Mouse (Mus musculus) hindbrain, embryonic 12.5 days (tissue): Measurements from ENCODE around the gene Vmn1r201. TPM values are rescaled to one million over a fixed set of nuclear protein-coding genes. Genes with fewer than 3 reads are reported as not detected.

Source experiments
- ATAC-seq: fragments of 200-750 bp; cut with Nextera tagmentation; 2 replicates; pipeline ENCODE4 v1.8.0; 2017; ENCODE audit warnings: moderate TSS enrichment; ENCODE audit not compliant: low FRiP score
- H3K27ac ChIP-seq: fragments of 300-500 bp; sonication (generic); 2 replicates; pipeline ENCODE4 v1.5.1; 2016; ENCODE audit warnings: mild to moderate bottlenecking
- H3K27me3 ChIP-seq: fragments of 300-500 bp; sonication (generic); 2 replicates; pipeline ENCODE4 v1.6.1; 2016; ENCODE audit warnings: mild to moderate bottlenecking
- H3K36me3 ChIP-seq: fragments of 300-500 bp; sonication (generic); 2 replicates; pipeline ENCODE4 v1.6.1; 2016; ENCODE audit warnings: mild to moderate bottlenecking
- H3K4me1 ChIP-seq: fragments of 300-500 bp; sonication (generic); 2 replicates; pipeline ENCODE4 v1.6.1; 2016
- H3K4me2 ChIP-seq: fragments of 300-500 bp; sonication (generic); replicated peaks from 2 replicates; pipeline ENCODE4 v1.6.1; 2016; ENCODE audit warnings: mild to moderate bottlenecking
- H3K4me3 ChIP-seq: fragments of 300-500 bp; sonication (generic); 2 replicates; pipeline ENCODE4 v1.5.1; 2016; ENCODE audit warnings: mild to moderate bottlenecking
- H3K9ac ChIP-seq: fragments of 300-500 bp; sonication (generic); 2 replicates; pipeline ENCODE4 v1.6.1; 2016; ENCODE audit warnings: mild to moderate bottlenecking, moderate library complexity
- H3K9me3 ChIP-seq: fragments of 300-500 bp; sonication (generic); replicated peaks from 2 replicates; pipeline ENCODE4 v1.6.1; 2016; ENCODE audit warnings: mild to moderate bottlenecking
- WGBS: fragments of 180-500 bp; shearing (Covaris S2); methylation state at CpG from one replicate; pipeline ENCODE4 v1.1.7; 2016; 5-methylcytosine and 5-hydroxymethylcytosine counted together
- polyA plus RNA-seq: library from polyadenylated mRNA; unstranded; fragments of >200 nt; fragmentation: Nextera tagmentation; extraction: Ambion mirVana; gene quantifications from 2 replicates; pipeline ENCODE4 v1.2.1, GENCODE M21; 2016

The Vmn1r201 gene
- polyA plus RNA-seq, result not detected in 2 replicates

DNA sequence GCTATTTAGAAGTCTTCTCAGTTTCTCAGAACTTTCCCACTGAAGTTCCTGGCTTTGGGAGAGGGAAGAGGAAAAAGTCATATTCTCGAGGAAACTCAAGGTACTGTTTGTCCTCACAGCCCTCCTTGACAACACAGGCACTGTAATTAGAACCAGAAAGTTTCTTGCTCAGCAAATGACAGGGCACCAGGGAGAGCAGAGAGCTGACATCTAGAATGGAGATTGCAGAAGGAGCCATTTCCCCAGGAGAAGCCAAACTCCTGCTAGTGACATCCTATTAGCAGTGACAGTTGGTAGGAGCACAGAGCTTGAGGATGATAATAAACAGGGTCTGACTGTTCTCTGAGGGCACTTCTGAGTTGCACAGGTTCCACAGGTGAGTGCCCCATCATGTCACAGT, at the start of gene Vmn1r201:
Vmn1r201 (plus strand) TSS at position 301 of the 400 bp plus-strand sequence.
- Histone ChIP-seq H3K36me3 (no peaks in the 10 kb centered on the region), H3K27me3 (no peaks in the 10 kb centered on the region), H3K4me1 (no peaks in the 10 kb centered on the region), H3K27ac (no peak within 1 kb of the TSS), H3K4me3 (no peak within 1 kb of the TSS), H3K9ac (no peak within 1 kb of the TSS), H3K9me3 (no peaks in the 10 kb centered on the region), H3K4me2 (no peak within 1 kb of the TSS)
- ATAC-seq, result no peak
- WGBS, result 70% methylated on average over 1 of the region's 1 CpGs

DNA sequence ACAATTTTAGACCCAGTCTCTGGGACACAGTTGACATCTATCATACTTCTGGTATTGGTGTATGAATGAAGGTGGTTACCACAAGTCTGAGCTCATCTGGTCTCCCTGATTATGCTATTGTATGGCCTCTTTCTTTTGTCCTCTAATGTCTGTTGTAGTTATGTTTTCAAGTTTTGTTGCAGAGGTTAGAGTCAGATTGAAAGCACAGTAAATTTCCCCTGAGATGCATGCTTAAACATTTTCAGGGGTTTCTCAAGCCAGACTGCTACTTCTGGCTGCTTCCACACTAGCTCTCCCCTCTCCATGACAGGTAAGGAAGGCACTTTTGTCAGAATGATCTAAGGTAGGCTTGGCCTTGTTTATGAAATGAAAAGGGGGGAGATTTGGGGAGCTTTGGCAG, 16.6 kb upstream of the Vmn1r201 start:
- Histone ChIP-seq H3K27ac (no peak overlapping the region), H3K9ac (no peak overlapping the region), H3K27me3 (no peaks in the 10 kb centered on the region), H3K4me3 (no peak overlapping the region), H3K4me1 (no peaks in the 10 kb centered on the region), H3K36me3 (no peaks in the 10 kb centered on the region), H3K9me3 (no peaks in the 10 kb centered on the region), H3K4me2 (no peak overlapping the region)
- ATAC-seq, result no peak

DNA sequence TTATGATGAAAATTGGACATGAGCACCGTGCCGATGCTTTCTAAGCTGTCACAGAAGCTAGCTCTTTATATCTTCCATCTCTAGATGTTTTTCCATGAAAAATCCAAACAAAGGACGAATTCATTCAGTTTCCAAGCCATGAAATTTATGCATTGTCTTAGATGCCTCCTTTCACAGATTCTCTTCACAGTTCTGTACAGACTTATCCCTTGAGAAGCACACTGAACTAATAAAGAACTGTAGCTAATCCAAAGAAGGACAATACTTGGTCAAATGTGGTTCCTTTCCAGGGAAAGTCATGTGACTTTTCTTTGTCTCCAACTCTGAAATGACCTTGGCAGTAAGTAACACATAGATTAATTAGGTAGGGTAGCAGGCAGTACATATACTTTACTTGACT, 30.7 kb downstream of the Vmn1r201 start:
- H3K27ac ChIP-seq, result no peak overlapping the region
- WGBS, result 55% methylated on average over 3 of the region's 3 CpGs
- H3K9me3 ChIP-seq, result no peaks in the 10 kb centered on the region
- H3K4me2 ChIP-seq, result no peak overlapping the region
- H3K4me1 ChIP-seq, result no peaks in the 10 kb centered on the region
- ATAC-seq, result no peak
- no peaks in the 10 kb centered on the region for H3K27me3 ChIP-seq
- no peak overlapping the region for H3K4me3 ChIP-seq
- H3K36me3 ChIP-seq, result no peaks in the 10 kb centered on the region
- H3K9ac ChIP-seq, result no peak overlapping the region

DNA sequence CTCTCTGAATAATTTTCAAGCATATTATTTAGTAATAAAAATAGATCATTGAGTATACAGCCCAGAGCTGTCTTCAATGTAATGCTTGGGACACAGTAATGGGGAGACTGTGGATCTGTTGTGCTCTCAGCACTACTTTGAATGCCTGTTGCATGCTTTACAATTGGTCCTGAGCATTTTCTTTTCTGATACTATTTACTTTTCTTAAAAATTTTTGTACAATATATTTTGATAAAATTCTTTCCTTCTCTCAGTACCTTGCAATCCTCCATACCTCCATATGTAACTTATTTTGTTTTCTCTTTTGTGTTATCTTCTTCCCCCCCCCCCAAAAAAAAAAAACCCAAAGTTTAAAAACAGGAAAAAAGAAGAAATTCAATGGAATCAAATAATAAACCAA, 33.6 kb downstream of the Vmn1r201 start, which contains the start of gene Vmn1r202:
Vmn1r202 (minus strand) TSS at position 101 of the 400 bp plus-strand sequence.
- ATAC-seq, result no peak
- Histone ChIP-seq H3K27me3 (no peaks in the 10 kb centered on the region), H3K4me3 (no peak within 1 kb of the TSS), H3K9me3 (no peaks in the 10 kb centered on the region), H3K36me3 (no peaks in the 10 kb centered on the region), H3K4me2 (no peak within 1 kb of the TSS), H3K27ac (no peak within 1 kb of the TSS), H3K9ac (no peak within 1 kb of the TSS), H3K4me1 (no peaks in the 10 kb centered on the region)

DNA sequence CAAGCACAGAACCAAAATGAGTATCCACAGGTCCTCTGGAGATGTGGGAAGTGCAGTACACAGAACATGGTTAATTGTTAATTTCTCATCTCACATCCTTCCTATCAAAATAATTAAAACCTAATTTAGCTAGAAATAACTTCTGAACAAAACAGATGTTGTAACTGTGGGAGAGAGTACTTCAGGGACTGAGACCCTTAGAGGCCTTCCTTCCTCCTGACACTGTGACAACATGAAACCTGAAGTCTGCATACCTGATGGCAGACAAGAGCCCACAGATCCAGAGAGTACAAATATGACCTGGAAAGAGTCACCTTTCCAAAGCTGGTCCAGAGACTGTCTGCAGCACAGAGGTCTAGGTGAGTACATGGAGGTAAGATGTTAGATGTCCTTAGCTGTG, 46.1 kb downstream of the Vmn1r201 start, which contains the start of gene Vmn1r203:
Vmn1r203 (plus strand) TSS at position 301 of the 400 bp plus-strand sequence.
- H3K4me3 ChIP-seq, result no peak within 1 kb of the TSS
- no peaks in the 10 kb centered on the region for H3K4me1 ChIP-seq
- no peaks in the 10 kb centered on the region for H3K36me3 ChIP-seq
- no peak within 1 kb of the TSS for H3K27ac ChIP-seq
- ATAC-seq, result no peak
- no peak within 1 kb of the TSS for H3K4me2 ChIP-seq
- H3K9ac ChIP-seq, result no peak within 1 kb of the TSS
- no peaks in the 10 kb centered on the region for H3K27me3 ChIP-seq
- no peaks in the 10 kb centered on the region for H3K9me3 ChIP-seq

Other genes with a start within 250 kb of the Vmn1r201 start
- gene Vmn1r193, start 248.8 kb upstream of the Vmn1r201 start, polyA plus RNA-seq, result not detected in 2 replicates
- not detected in 2 replicates for gene Vmn1r194, start 227.7 kb upstream of the Vmn1r201 start, polyA plus RNA-seq
- not detected in 2 replicates for gene Vmn1r195, start 201.4 kb upstream of the Vmn1r201 start, polyA plus RNA-seq
- gene Vmn1r196, start 182.0 kb upstream of the Vmn1r201 start, polyA plus RNA-seq, result not detected in 2 replicates
- not detected in 2 replicates for gene Vmn1r197, start 147.3 kb upstream of the Vmn1r201 start, polyA plus RNA-seq
- gene Vmn1r198, start 121.6 kb upstream of the Vmn1r201 start, polyA plus RNA-seq, result not detected in 2 replicates
- gene Vmn1r199, start 92.1 kb upstream of the Vmn1r201 start, polyA plus RNA-seq, result not detected in 2 replicates
- gene Vmn1r200, start 81.5 kb upstream of the Vmn1r201 start, polyA plus RNA-seq, result not detected in 2 replicates
- not detected in 2 replicates for gene Vmn1r202, start 33.5 kb downstream of the Vmn1r201 start, polyA plus RNA-seq
- gene Vmn1r203, start 46.2 kb downstream of the Vmn1r201 start, polyA plus RNA-seq, result not detected in 2 replicates
- not detected in 2 replicates for gene Vmn1r204, start 81.3 kb downstream of the Vmn1r201 start, polyA plus RNA-seq
- gene Vmn1r205, start 121.1 kb downstream of the Vmn1r201 start, polyA plus RNA-seq, result not detected in 2 replicates
- not detected in 2 replicates for gene Vmn1r206, start 152.3 kb downstream of the Vmn1r201 start, polyA plus RNA-seq